Comparison of ENCODE assay signal across 13 mouse cellular contexts in the genomic region with DNA sequence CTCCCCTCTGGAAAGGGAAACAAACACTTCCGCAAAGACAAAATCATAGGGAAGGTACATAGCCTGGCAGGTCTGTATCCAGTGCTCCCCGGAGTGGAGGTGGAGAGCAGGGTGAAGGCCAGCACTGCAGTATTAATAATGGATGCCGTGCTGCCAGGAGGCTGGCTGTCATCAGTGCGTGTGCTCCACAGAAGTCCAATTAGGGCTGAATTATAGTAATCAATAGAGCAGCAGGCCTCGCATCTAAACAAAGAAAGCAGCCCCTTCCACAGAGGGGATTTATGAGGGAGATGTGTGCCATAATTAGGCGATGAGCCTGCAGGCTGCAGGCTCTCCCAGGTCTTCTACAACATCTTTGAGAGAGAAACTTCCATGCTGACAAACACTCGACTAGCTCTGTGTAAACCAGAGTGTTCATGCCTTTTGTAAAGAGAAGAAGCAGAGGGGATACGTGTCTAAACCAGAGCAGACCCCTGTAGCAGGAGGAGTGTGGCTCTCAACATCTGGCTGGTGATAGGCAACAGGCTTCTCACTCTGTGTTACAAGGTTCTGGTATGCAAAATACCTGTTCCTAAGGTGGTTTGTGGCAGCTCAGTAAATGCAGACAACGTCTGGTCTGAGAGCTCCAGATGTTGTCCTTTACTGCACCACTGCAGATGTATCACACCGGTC.
DNase-seq lines count a peak whose midpoint lies in the region; ATAC-seq and TF ChIP-seq lines count a peak whose summit lies in the region.
"Had no signal": no experiment of that assay in that cellular context is flagged by ENCODE, and none has a peak within 500 bp of the region (broad histone marks: within the 10 kb centered on the region; RNA-seq: fewer than 3 reads in every experiment).

No protein-coding gene starts in this region.

- H3K9ac ChIP-seq in forebrain, embryonic 14.5 days (ENCODE audit: low read length), result no peak overlapping the region
- no peak overlapping the region for H3K9ac ChIP-seq in hindbrain, embryonic 16.5 days (ENCODE audit: low read depth, low read length)
- no peak overlapping the region for H3K9ac ChIP-seq in neural tube, embryonic 13.5 days
- no peak overlapping the region for H3K9ac ChIP-seq in intestine, postnatal 0 days (ENCODE audit: low read depth, low read length)

- no peak overlapping the region for H3K4me3 ChIP-seq in forebrain, embryonic 10.5 days
- H3K4me3 ChIP-seq in forebrain, embryonic 14.5 days (ENCODE audit: low read depth, low read length), result no peak overlapping the region
- no peak overlapping the region for H3K4me3 ChIP-seq in hindbrain, embryonic 16.5 days (ENCODE audit: low read length)
- H3K4me3 ChIP-seq in neural tube, embryonic 13.5 days, result no peak overlapping the region
- H3K4me3 ChIP-seq in intestine, postnatal 0 days (ENCODE audit: low read depth, low read length), result no peak overlapping the region
- H3K4me3 ChIP-seq: layer of hippocampus, adult 2 months had no signal

- no peak for TF ChIP-seq CTCF in intestine, postnatal 0 days (IDR thresholded peaks at IDR 0.05; ENCODE audit: low read depth)

- H3K27ac ChIP-seq in forebrain, embryonic 10.5 days, result no peak overlapping the region
- no peak overlapping the region; the same call in 1 of the 2 replicates for H3K27ac ChIP-seq in forebrain, embryonic 14.5 days (ENCODE audit: low read depth, low read length)
- no peak overlapping the region for H3K27ac ChIP-seq in hindbrain, embryonic 16.5 days (ENCODE audit: low read depth, low read length)
- peak overlapping the region; percentile 67 for H3K27ac ChIP-seq in neural tube, embryonic 13.5 days (replicated peaks)
- no peak overlapping the region for H3K27ac ChIP-seq in intestine, postnatal 0 days (ENCODE audit: low read depth, low read length)
- H3K27ac ChIP-seq: layer of hippocampus, adult 2 months had no signal

- no peaks in the 10 kb centered on the region for H3K36me3 ChIP-seq in forebrain, embryonic 10.5 days (replicated peaks)
- no peaks in the 10 kb centered on the region for H3K36me3 ChIP-seq in forebrain, embryonic 14.5 days (ENCODE audit: control insufficient read depth, insufficient read depth, low read length)
- no peaks in the 10 kb centered on the region for H3K36me3 ChIP-seq in hindbrain, embryonic 16.5 days (ENCODE audit: control insufficient read depth, insufficient read depth, low read length)
- H3K36me3 ChIP-seq in neural tube, embryonic 13.5 days, result no peaks in the 10 kb centered on the region
- H3K36me3 ChIP-seq in intestine, postnatal 0 days (ENCODE audit: control insufficient read depth, insufficient read depth), result no peaks in the 10 kb centered on the region
- H3K36me3 ChIP-seq: G1E had no signal

- peak; percentile 14 for DNase-seq in forebrain, embryonic 10.5 days (ENCODE audit: extremely low spot score, low spot score)
- DNase-seq in forebrain, embryonic 14.5 days (ENCODE audit: low spot score), result peak; percentile 55
- DNase-seq in urinary bladder, postnatal 4 days (ENCODE audit: low spot score in 2 of 2), result no peak
- no peak for DNase-seq in adrenal gland, adult 2 months
- DNase-seq: cerebellum, adult 9-11 months; embryo, embryonic 11 days; right cerebral cortex, postnatal 4 days had no signal

- H3K27me3 ChIP-seq in forebrain, embryonic 10.5 days (ENCODE audit: poor library complexity, severe bottlenecking), result no peaks in the 10 kb centered on the region
- no peaks in the 10 kb centered on the region for H3K27me3 ChIP-seq in forebrain, embryonic 14.5 days (replicated peaks; ENCODE audit: control insufficient read depth, insufficient read depth, low read length)
- H3K27me3 ChIP-seq in hindbrain, embryonic 16.5 days (replicated peaks; ENCODE audit: control insufficient read depth, insufficient read depth, low read length), result no peaks in the 10 kb centered on the region
- H3K27me3 ChIP-seq in neural tube, embryonic 13.5 days, result no peaks in the 10 kb centered on the region
- H3K27me3 ChIP-seq in intestine, postnatal 0 days (replicated peaks; ENCODE audit: control insufficient read depth, insufficient read depth, low read length), result no peaks in the 10 kb centered on the region

- H3K4me2 ChIP-seq in forebrain, embryonic 14.5 days (ENCODE audit: low read length), result no peak overlapping the region
- H3K4me2 ChIP-seq in hindbrain, embryonic 16.5 days (ENCODE audit: low read length), result no peak overlapping the region
- H3K4me2 ChIP-seq in neural tube, embryonic 13.5 days, result no peak overlapping the region
- H3K4me2 ChIP-seq in intestine, postnatal 0 days (replicated peaks; ENCODE audit: low read depth), result no peak overlapping the region

- 57% methylated on average over 10 of the region's 10 CpGs for WGBS in forebrain, embryonic 10.5 days
- WGBS in forebrain, embryonic 14.5 days, result 23% methylated on average over 10 of the region's 10 CpGs
- WGBS in hindbrain, embryonic 16.5 days, result 50% methylated on average over 10 of the region's 10 CpGs
- WGBS in neural tube, embryonic 13.5 days, result 35% methylated on average over 10 of the region's 10 CpGs
- WGBS in intestine, postnatal 0 days, result 68% methylated on average over 10 of the region's 10 CpGs

- ATAC-seq in forebrain, embryonic 14.5 days, result peak; percentile 90
- peak; percentile 85 for ATAC-seq in hindbrain, embryonic 16.5 days
- ATAC-seq in neural tube, embryonic 13.5 days (ENCODE audit: low read depth), result peak; percentile 86
- no peak for ATAC-seq in intestine, postnatal 0 days
- ATAC-seq: inflammation-experienced regulatory T-cells, adult 6 months had no signal

- no peaks in the 10 kb centered on the region for H3K9me3 ChIP-seq in forebrain, embryonic 10.5 days
- H3K9me3 ChIP-seq in forebrain, embryonic 14.5 days (replicated peaks; ENCODE audit: control insufficient read depth, low read length), result no peaks in the 10 kb centered on the region
- 0 out of 2 replicates have a peak, but pooled peaks cover 2% of the 10 kb centered on the region for H3K9me3 ChIP-seq in hindbrain, embryonic 16.5 days (ENCODE audit: control insufficient read depth, low read length)
- 0 out of 2 replicates have a peak, but pooled peaks cover 3% of the 10 kb centered on the region for H3K9me3 ChIP-seq in neural tube, embryonic 13.5 days
- H3K9me3 ChIP-seq in intestine, postnatal 0 days (ENCODE audit: control insufficient read depth), result no peaks in the 10 kb centered on the region

- H3K4me1 ChIP-seq in forebrain, embryonic 10.5 days, result peaks cover 10% of the 10 kb centered on the region
- H3K4me1 ChIP-seq in forebrain, embryonic 14.5 days (ENCODE audit: control insufficient read depth, insufficient read depth, low read length), result no peaks in the 10 kb centered on the region; the same call in 1 of the 2 replicates
- peaks cover 2% of the 10 kb centered on the region; the same call in 1 of the 2 replicates for H3K4me1 ChIP-seq in hindbrain, embryonic 16.5 days (ENCODE audit: control insufficient read depth, insufficient read depth, low read depth, low read length)
- peaks cover 10% of the 10 kb centered on the region for H3K4me1 ChIP-seq in neural tube, embryonic 13.5 days (replicated peaks)
- H3K4me1 ChIP-seq in intestine, postnatal 0 days (replicated peaks; ENCODE audit: control insufficient read depth, insufficient read depth, low read length), result no peaks in the 10 kb centered on the region

Comparison
In these comparisons a context has a peak if more than half of its experiments do, and no peak if none do; other contexts are left out.
1. DNase-seq: peak in forebrain, embryonic 10.5 days (single experiment) and forebrain, embryonic 14.5 days (single experiment); none in urinary bladder, postnatal 4 days (0 of 2) and adrenal gland, adult 2 months (single experiment).